Mouse (Mus musculus) right cerebral cortex, adult 2 months (tissue): ENCODE measurements around the gene Fpr-rs7.

ENCODE experiments used
- DNase-seq, 2 experiments: peaks; one replicate each; pipeline ENCODE4 v3.0.0; 2021 to 2022; ENCODE audit warnings: low spot score in 2 of 2

Fpr-rs7 gene

DNA sequence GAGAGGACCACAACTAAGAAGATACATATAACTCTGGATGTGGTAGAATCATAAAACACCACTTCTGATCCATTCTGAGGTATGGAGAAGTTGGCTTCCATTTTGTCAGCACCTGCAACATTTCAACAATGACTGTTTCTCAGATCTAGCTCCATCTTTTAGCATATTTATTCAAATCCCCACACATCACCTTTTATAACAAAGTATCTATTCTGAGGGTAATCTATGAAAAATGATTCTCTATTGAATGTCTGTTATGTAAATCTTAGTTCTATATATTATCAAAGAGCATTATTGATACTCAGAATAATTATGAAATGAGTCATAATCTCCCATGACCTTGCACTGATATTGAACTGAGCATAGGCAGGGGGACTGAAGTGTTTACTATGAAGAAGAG is at the start of gene Fpr-rs7:
Gene Fpr-rs7 (minus strand): TSS at position 101 of the 400 bp plus-strand sequence.
- DNase-seq, result no peak

DNA sequence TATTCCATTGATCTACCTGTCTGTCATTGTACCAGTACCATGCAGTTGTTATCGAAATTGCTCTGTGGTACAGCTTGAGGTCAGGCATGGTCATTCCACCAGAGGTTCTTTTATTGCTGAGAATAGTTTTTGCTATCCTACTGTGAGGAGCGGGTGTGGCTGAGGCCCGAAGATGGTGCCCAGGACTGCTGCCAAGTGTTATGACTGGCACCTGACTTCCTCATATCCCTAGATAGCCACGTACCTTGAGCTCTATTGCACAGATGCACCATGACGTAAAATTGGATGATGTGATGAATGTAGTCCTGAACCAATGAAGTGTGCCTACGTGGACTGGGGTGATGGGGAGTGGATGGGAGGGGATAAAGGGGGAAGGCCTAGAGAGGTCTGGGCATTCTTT is 39.9 kb downstream of the Fpr-rs7 start:
- no peak for DNase-seq

DNA sequence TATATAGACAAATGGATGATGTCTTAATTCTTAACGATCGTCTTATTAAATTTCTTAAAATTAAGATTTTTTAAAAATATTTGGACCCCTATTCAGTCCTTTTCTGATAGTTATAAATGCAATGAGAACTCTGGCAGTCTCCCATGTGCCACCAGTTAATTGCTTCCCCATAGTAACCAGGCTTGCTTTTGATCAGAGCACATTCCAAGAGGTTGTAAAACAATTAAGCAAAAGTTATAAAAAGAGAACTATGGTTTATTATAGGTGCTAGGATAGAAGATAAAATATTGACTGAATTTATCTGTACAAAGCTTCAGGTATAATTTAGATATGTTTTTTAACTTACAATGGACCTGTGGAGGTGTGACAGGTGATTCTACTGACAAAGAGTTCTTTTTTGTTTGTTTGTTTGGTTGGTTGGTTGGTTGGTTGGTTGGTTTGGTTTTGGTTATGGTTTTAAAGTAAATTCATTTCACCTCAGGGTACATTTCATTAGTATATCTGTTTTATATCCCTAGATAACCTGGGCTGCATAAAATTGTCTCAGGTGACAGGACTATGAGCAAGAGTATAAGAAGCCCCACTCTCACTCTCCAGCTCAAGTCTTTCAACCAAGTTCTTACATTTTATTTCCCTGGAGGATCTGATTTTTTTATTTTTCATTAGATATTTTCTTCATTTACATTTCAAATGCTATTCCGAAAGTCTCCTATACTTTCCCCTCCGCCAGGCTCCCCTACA is 42.2 kb downstream of the Fpr-rs7 start:
- DNase-seq, result no peak
